Mouse (Mus musculus): ENCODE data around the gene Paxx. TPM values are rescaled to one million over a fixed set of nuclear protein-coding genes. Genes with fewer than 3 reads are reported as not detected.

Paxx gene
- polyA plus RNA-seq, 2 experiments, result 7.3 to 7.9 TPM

DNA sequence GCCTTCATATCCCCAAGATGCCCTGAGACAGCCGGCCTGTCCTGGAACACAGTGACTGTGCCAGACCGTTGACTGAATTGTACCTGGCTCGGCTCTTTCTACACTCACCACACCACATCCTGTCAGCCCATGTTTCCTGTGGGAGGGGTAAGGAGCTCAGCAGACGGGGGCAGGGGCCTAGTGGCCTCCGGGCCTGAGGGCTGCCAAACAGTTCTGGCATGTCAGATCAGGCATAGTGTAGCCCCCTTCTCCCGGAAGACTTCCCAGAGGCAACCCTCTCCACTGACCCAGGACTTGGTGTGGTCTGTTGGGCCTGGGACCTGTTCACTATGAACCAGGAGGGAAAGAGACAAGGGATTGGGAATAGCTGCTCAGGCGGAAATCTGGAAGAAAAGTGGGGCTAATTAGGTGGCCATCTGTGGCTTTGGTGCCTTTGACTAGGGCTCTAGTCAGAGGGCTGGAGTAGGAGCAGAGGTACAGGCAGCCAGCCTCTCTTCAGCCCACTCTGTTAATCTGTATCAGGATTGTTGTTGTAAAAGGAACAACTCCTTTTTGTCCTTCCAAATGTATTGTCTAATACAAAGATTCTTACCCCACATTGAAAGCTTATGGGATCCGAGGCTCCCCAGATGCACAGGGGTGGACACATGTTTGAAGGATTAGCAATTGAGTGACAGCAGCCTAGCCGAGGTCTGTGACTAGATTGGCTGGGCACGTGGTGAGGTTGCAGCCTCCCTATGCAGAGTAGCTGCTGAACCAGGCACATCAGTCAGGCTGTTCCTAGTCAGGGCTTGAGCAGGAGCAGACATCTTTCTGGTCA is 5.1 kb upstream of the Paxx start:
- Histone ChIP-seq H3K36me3 (replicated peaks; ENCODE audit: control insufficient read depth, insufficient read depth, low read depth) (no peaks in the 10 kb centered on the region), H3K27me3 (ENCODE audit: control insufficient read depth, insufficient read depth, low read length) (no peaks in the 10 kb centered on the region), H3K27ac (no peak overlapping the region), H3K9me3 (ENCODE audit: control insufficient read depth, low read length) (no peaks in the 10 kb centered on the region), H3K9ac (replicated peaks) (no peak overlapping the region), H3K4me2 (ENCODE audit: low read depth) (no peak overlapping the region), H3K4me3 (ENCODE audit: insufficient read depth in 1 of 2, low read depth in 2 of 2, low read length in 2 of 2) (no peak overlapping the region), H3K4me1 (replicated peaks; ENCODE audit: control insufficient read depth in 2 of 2, insufficient read depth in 2 of 2, low read length in 1 of 2) (peaks cover 0 to 6% of the 10 kb centered on the region in 2 experiments; a peak in 2 of 4 replicates)
- DNase-seq (ENCODE audit: low read depth in 3 of 3, low spot score in 3 of 3) (no peak), ATAC-seq (ENCODE audit: insufficient read depth) (no peak)
- 16% methylated on average over 10 of the region's 10 CpGs for WGBS (ENCODE audit: insufficient replicate concordance)
- TF ChIP-seq CTCF (IDR thresholded peaks at IDR 0.05; ENCODE audit: low read depth) (no peak), EP300 (IDR thresholded peaks at IDR 0.05; ENCODE audit: low read depth) (no peak)

DNA sequence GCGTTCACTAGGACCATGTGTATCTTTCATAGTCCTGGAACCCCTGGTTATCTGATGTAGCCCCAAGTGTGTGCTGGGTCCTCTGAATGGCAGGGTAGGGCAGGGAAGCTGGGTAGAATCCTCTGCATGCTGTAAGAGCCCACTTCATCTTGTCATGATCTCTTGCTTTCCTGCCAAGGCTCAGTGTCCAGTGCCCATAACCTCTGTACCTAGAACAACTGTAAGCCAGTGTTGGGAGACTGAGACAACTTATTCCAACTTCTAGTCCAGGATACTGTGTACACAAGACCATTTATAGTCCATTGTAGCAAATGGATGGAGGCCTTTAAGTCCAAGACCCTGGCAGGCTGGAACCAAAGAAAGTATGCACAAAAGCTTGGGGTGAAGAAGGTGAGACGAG is 4.4 kb upstream of the Paxx start:
- Histone ChIP-seq H3K4me3 (ENCODE audit: insufficient read depth in 1 of 2, low read depth in 2 of 2, low read length in 2 of 2) (no peak overlapping the region), H3K4me2 (ENCODE audit: low read depth) (no peak overlapping the region), H3K27me3 (ENCODE audit: control insufficient read depth, insufficient read depth, low read length) (no peaks in the 10 kb centered on the region), H3K36me3 (replicated peaks; ENCODE audit: control insufficient read depth, insufficient read depth, low read depth) (no peaks in the 10 kb centered on the region), H3K9me3 (ENCODE audit: control insufficient read depth, low read length) (no peaks in the 10 kb centered on the region), H3K4me1 (replicated peaks; ENCODE audit: control insufficient read depth in 2 of 2, insufficient read depth in 2 of 2, low read length in 1 of 2) (peaks cover 0 to 7% of the 10 kb centered on the region in 2 experiments; a peak in 3 of 4 replicates), H3K27ac (no peak overlapping the region), H3K9ac (replicated peaks) (no peak overlapping the region)
- WGBS (ENCODE audit: insufficient replicate concordance), result 40% methylated on average over 2 of the region's 2 CpGs
- no peak for DNase-seq (ENCODE audit: low read depth in 3 of 3, low spot score in 3 of 3)
- TF ChIP-seq EP300 (IDR thresholded peaks at IDR 0.05; ENCODE audit: low read depth), result no peak
- no peak for TF ChIP-seq CTCF (IDR thresholded peaks at IDR 0.05; ENCODE audit: low read depth)
- ATAC-seq (ENCODE audit: insufficient read depth), result no peak

DNA sequence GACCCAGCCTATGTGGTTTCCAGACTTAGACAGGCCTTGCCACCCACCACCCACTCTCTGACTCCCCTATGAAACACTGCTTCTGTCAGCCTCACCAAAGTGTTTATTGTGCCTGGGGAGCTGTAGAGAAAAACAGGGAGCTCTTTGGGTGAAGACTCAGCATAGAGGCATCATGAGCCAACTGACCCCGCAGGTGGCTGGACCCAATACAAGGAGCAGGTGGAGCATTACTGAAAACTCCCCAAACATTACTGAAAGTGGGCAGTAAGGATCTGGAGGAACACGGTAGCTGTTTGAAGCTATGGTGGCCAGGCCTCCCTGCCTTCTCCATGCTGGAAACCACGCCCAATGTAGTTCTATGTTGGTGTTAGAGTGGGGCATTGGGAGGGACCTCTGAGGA is 2.7 kb upstream of the Paxx start:
- ATAC-seq (ENCODE audit: insufficient read depth), result no peak
- no peak overlapping the region for H3K4me3 ChIP-seq (ENCODE audit: insufficient read depth in 1 of 2, low read depth in 2 of 2, low read length in 2 of 2)
- H3K27me3 ChIP-seq (ENCODE audit: control insufficient read depth, insufficient read depth, low read length), result no peaks in the 10 kb centered on the region
- H3K9me3 ChIP-seq (ENCODE audit: control insufficient read depth, low read length), result no peaks in the 10 kb centered on the region
- no peak overlapping the region for H3K9ac ChIP-seq (replicated peaks)
- H3K27ac ChIP-seq, result no peak overlapping the region
- WGBS (ENCODE audit: insufficient replicate concordance), result 68% methylated on average over 3 of the region's 3 CpGs
- H3K4me2 ChIP-seq (ENCODE audit: low read depth), result no peak overlapping the region
- TF ChIP-seq EP300 (IDR thresholded peaks at IDR 0.05; ENCODE audit: low read depth), result no peak
- TF ChIP-seq CTCF (IDR thresholded peaks at IDR 0.05; ENCODE audit: low read depth), result no peak
- H3K36me3 ChIP-seq (replicated peaks; ENCODE audit: control insufficient read depth, insufficient read depth, low read depth), result no peaks in the 10 kb centered on the region
- DNase-seq (ENCODE audit: low read depth in 3 of 3, low spot score in 3 of 3), result no peak
- peaks cover 4 to 11% of the 10 kb centered on the region in 2 experiments for H3K4me1 ChIP-seq (replicated peaks; ENCODE audit: control insufficient read depth in 2 of 2, insufficient read depth in 2 of 2, low read length in 1 of 2)

DNA sequence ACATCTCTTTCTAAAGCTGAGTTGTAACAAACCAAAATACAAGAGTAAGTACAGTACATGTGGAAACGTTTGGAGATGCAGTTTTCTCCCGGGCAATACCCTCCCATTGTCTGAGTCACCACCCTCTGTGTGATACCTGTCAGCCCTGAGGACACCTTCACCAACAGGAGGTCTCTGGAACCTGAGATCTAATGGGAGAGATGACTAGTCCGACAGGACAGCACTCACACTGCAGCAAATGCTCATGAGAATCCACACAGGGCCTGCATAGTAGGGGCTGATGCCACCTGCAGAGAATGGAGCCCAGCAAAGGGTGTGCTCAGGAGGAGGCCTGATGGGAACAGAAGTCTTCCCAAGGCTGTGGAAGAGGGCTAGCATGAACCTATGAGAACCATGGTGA is 513 bp upstream of the Paxx start:
- Histone ChIP-seq H3K9me3 (ENCODE audit: control insufficient read depth, low read length) (no peaks in the 10 kb centered on the region), H3K36me3 (replicated peaks; ENCODE audit: control insufficient read depth, insufficient read depth, low read depth) (no peaks in the 10 kb centered on the region), H3K4me2 (ENCODE audit: low read depth) (peak overlapping the region; percentile 90), H3K4me1 (replicated peaks; ENCODE audit: control insufficient read depth in 2 of 2, insufficient read depth in 2 of 2, low read length in 1 of 2) (peaks cover 4 to 11% of the 10 kb centered on the region in 2 experiments), H3K27ac (no peak overlapping the region; the same call in 1 of the 2 replicates), H3K4me3 (ENCODE audit: insufficient read depth in 1 of 2, low read depth in 2 of 2, low read length in 2 of 2) (peak overlapping the region in 1 of 2 experiments; percentile 83; a peak in 1 of 4 replicates), H3K9ac (replicated peaks) (no peak overlapping the region), H3K27me3 (ENCODE audit: control insufficient read depth, insufficient read depth, low read length) (no peaks in the 10 kb centered on the region)
- TF ChIP-seq CTCF (IDR thresholded peaks at IDR 0.05; ENCODE audit: low read depth) (no peak), EP300 (IDR thresholded peaks at IDR 0.05; ENCODE audit: low read depth) (no peak)
- ATAC-seq (ENCODE audit: insufficient read depth) (no peak), DNase-seq (ENCODE audit: low read depth in 3 of 3, low spot score in 3 of 3) (no peak)
- WGBS (ENCODE audit: insufficient replicate concordance), result 11% methylated on average over 3 of the region's 3 CpGs

DNA sequence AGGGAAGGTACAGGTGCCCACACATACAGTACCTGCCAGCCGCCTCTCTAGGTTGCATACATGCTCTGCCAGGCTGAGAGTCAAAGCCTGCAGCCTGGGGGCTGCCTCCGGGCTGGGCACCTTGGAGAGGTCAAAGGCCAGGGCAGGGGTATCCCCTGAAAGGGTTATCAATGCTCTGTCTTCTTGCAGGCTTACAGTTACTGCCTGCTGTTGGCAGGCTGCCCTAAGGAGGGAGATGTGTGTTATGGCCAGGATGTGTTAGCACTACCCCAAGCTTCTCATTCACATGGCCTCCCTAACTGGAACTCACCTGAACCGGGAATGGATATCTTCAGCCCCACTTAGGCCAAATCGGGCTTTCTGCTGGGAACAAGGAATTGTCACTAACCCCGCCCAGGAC is 759 bp downstream of the Paxx start:
- H3K36me3 ChIP-seq (replicated peaks; ENCODE audit: control insufficient read depth, insufficient read depth, low read depth), result no peaks in the 10 kb centered on the region
- no peaks in the 10 kb centered on the region for H3K9me3 ChIP-seq (ENCODE audit: control insufficient read depth, low read length)
- DNase-seq (ENCODE audit: low read depth in 3 of 3, low spot score in 3 of 3) (no peak), ATAC-seq (ENCODE audit: insufficient read depth) (no peak; the same call in 1 of the 2 replicates)
- H3K27me3 ChIP-seq (ENCODE audit: control insufficient read depth, insufficient read depth, low read length), result no peaks in the 10 kb centered on the region
- peak overlapping the region; percentile 77 for H3K9ac ChIP-seq (replicated peaks)
- TF ChIP-seq EP300 (IDR thresholded peaks at IDR 0.05; ENCODE audit: low read depth), result no peak
- peaks cover 4 to 11% of the 10 kb centered on the region in 2 experiments for H3K4me1 ChIP-seq (replicated peaks; ENCODE audit: control insufficient read depth in 2 of 2, insufficient read depth in 2 of 2, low read length in 1 of 2)
- H3K4me3 ChIP-seq (ENCODE audit: insufficient read depth in 1 of 2, low read depth in 2 of 2, low read length in 2 of 2), result peak overlapping the region; percentile 71 to 83
- WGBS (ENCODE audit: insufficient replicate concordance), result 36% methylated on average over 5 of the region's 5 CpGs
- peak overlapping the region; percentile 90 for H3K4me2 ChIP-seq (ENCODE audit: low read depth)
- peak overlapping the region; percentile 81 for H3K27ac ChIP-seq

Measured in liver, embryonic 14.5 days (tissue).